Mouse (Mus musculus): ENCODE measurements around the gene Ptch1. TPM values are rescaled to one million over a fixed set of nuclear protein-coding genes. Genes with fewer than 3 reads are reported as not detected.

Gene Ptch1
- polyA plus RNA-seq, 1 experiment: 22.3 TPM

GRCm38 (mm10) chr13:63528852-63529251 is 44.5 kb downstream of the Ptch1 start:
- no peak for TF ChIP-seq POLR2A (IDR thresholded peaks at IDR 0.05; ENCODE audit: extremely low read depth, insufficient read depth, low read length)
- no peak for TF ChIP-seq CTCF (IDR thresholded peaks at IDR 0.05; ENCODE audit: extremely low read depth, insufficient read depth, low read length)
- no peak overlapping the region for H3K27ac ChIP-seq (ENCODE audit: insufficient read depth, low read length)
- no peak overlapping the region for H3K4me3 ChIP-seq (ENCODE audit: insufficient read depth, low read length)
- H3K4me1 ChIP-seq (ENCODE audit: control insufficient read depth, insufficient read depth, low read length): no peaks in the 10 kb centered on the region

- Histone ChIP-seq H3K27ac (ENCODE audit: insufficient read depth, low read length) (no peak overlapping the region), H3K4me3 (ENCODE audit: insufficient read depth, low read length) (no peak overlapping the region), H3K4me1 (ENCODE audit: control insufficient read depth, insufficient read depth, low read length) (no peaks in the 10 kb centered on the region)
- TF ChIP-seq CTCF (IDR thresholded peaks at IDR 0.05; ENCODE audit: extremely low read depth, insufficient read depth, low read length) (no peak), POLR2A (IDR thresholded peaks at IDR 0.05; ENCODE audit: extremely low read depth, insufficient read depth, low read length) (no peak)
These were observed 45.2 kb downstream of the Ptch1 start for GRCm38 (mm10) chr13:63528164-63528675.

- no peak overlapping the region for H3K4me3 ChIP-seq (ENCODE audit: insufficient read depth, low read length)
- TF ChIP-seq CTCF (IDR thresholded peaks at IDR 0.05; ENCODE audit: extremely low read depth, insufficient read depth, low read length) (no peak), POLR2A (IDR thresholded peaks at IDR 0.05; ENCODE audit: extremely low read depth, insufficient read depth, low read length) (no peak)
- no peaks in the 10 kb centered on the region for H3K4me1 ChIP-seq (ENCODE audit: control insufficient read depth, insufficient read depth, low read length)
- H3K27ac ChIP-seq (ENCODE audit: insufficient read depth, low read length): no peak overlapping the region
These were observed 47.7 kb downstream of the Ptch1 start for GRCm38 (mm10) chr13:63525571-63526197.

GRCm38 (mm10) chr13:63524608-63525570 is 48.5 kb downstream of the Ptch1 start:
- Histone ChIP-seq H3K4me1 (ENCODE audit: control insufficient read depth, insufficient read depth, low read length) (no peaks in the 10 kb centered on the region), H3K4me3 (ENCODE audit: insufficient read depth, low read length) (no peak overlapping the region), H3K27ac (ENCODE audit: insufficient read depth, low read length) (no peak overlapping the region)
- TF ChIP-seq CTCF (IDR thresholded peaks at IDR 0.05; ENCODE audit: extremely low read depth, insufficient read depth, low read length) (no peak), POLR2A (IDR thresholded peaks at IDR 0.05; ENCODE audit: extremely low read depth, insufficient read depth, low read length) (no peak)

- TF ChIP-seq POLR2A (IDR thresholded peaks at IDR 0.05; ENCODE audit: extremely low read depth, insufficient read depth, low read length) (no peak), CTCF (IDR thresholded peaks at IDR 0.05; ENCODE audit: extremely low read depth, insufficient read depth, low read length) (no peak)
- no peak overlapping the region for H3K4me3 ChIP-seq (ENCODE audit: insufficient read depth, low read length)
- no peak overlapping the region for H3K27ac ChIP-seq (ENCODE audit: insufficient read depth, low read length)
- H3K4me1 ChIP-seq (ENCODE audit: control insufficient read depth, insufficient read depth, low read length): no peaks in the 10 kb centered on the region
These were observed 49.3 kb downstream of the Ptch1 start for GRCm38 (mm10) chr13:63524061-63524460.

- no peak overlapping the region for H3K4me3 ChIP-seq (ENCODE audit: insufficient read depth, low read length)
- TF ChIP-seq POLR2A (IDR thresholded peaks at IDR 0.05; ENCODE audit: extremely low read depth, insufficient read depth, low read length) (no peak), CTCF (IDR thresholded peaks at IDR 0.05; ENCODE audit: extremely low read depth, insufficient read depth, low read length) (no peak)
- no peaks in the 10 kb centered on the region for H3K4me1 ChIP-seq (ENCODE audit: control insufficient read depth, insufficient read depth, low read length)
- H3K27ac ChIP-seq (ENCODE audit: insufficient read depth, low read length): no peak overlapping the region
These were observed 50.6 kb downstream of the Ptch1 start for GRCm38 (mm10) chr13:63522832-63523231.

GRCm38 (mm10) chr13:63520110-63520509 is 53.3 kb downstream of the Ptch1 start:
- H3K4me1 ChIP-seq (ENCODE audit: control insufficient read depth, insufficient read depth, low read length): no peaks in the 10 kb centered on the region
- TF ChIP-seq POLR2A (IDR thresholded peaks at IDR 0.05; ENCODE audit: extremely low read depth, insufficient read depth, low read length) (no peak), CTCF (IDR thresholded peaks at IDR 0.05; ENCODE audit: extremely low read depth, insufficient read depth, low read length) (no peak)

GRCm38 (mm10) chr13:63516535-63516934 is 56.9 kb downstream of the Ptch1 start:
- H3K4me3 ChIP-seq (ENCODE audit: insufficient read depth, low read length): no peak overlapping the region
- TF ChIP-seq POLR2A (IDR thresholded peaks at IDR 0.05; ENCODE audit: extremely low read depth, insufficient read depth, low read length) (no peak), CTCF (IDR thresholded peaks at IDR 0.05; ENCODE audit: extremely low read depth, insufficient read depth, low read length) (no peak)
- no peaks in the 10 kb centered on the region for H3K4me1 ChIP-seq (ENCODE audit: control insufficient read depth, insufficient read depth, low read length)
- no peak overlapping the region for H3K27ac ChIP-seq (ENCODE audit: insufficient read depth, low read length)

More at GRCm38 (mm10) chr13:63520110-63520509, 53.3 kb downstream of the Ptch1 start:
- no peak overlapping the region for H3K27ac ChIP-seq (ENCODE audit: insufficient read depth, low read length)
- H3K4me3 ChIP-seq (ENCODE audit: insufficient read depth, low read length): no peak overlapping the region

- H3K27ac ChIP-seq (ENCODE audit: insufficient read depth, low read length): no peak overlapping the region
- TF ChIP-seq CTCF (IDR thresholded peaks at IDR 0.05; ENCODE audit: extremely low read depth, insufficient read depth, low read length) (no peak), POLR2A (IDR thresholded peaks at IDR 0.05; ENCODE audit: extremely low read depth, insufficient read depth, low read length) (no peak)
- H3K4me3 ChIP-seq (ENCODE audit: insufficient read depth, low read length): no peak overlapping the region
- H3K4me1 ChIP-seq (ENCODE audit: control insufficient read depth, insufficient read depth, low read length): no peaks in the 10 kb centered on the region
These were observed 57.9 kb downstream of the Ptch1 start for GRCm38 (mm10) chr13:63515542-63515941.
